11 mouse cellular contexts compared by ENCODE assay signal in genomic region chr11:104302628-104303027, GRCm38 (mm10).
A peak's percentile ranks its signal among the peaks of the same experiment; 100 is the strongest.
DNase-seq lines count a peak whose midpoint lies in the region; ATAC-seq and TF ChIP-seq lines count a peak whose summit lies in the region.
"Had no signal": no experiment of that assay in that cellular context is flagged by ENCODE, and none has a peak within 500 bp of the region (broad histone marks: within the 10 kb centered on the region; RNA-seq: fewer than 3 reads in every experiment).

No protein-coding gene starts in this region.

- TF ChIP-seq POLR2A in brain, embryonic 14.5 days (IDR thresholded peaks at IDR 0.05; ENCODE audit: borderline replicate concordance, extremely low read depth, insufficient read depth, insufficient read length, poor library complexity, severe bottlenecking) = no peak

- ATAC-seq in heart, embryonic 14.5 days (ENCODE audit: insufficient number of reproducible peaks, insufficient read depth, low FRiP score, low read depth) = no peak
- no peak for ATAC-seq in liver, embryonic 15.5 days (ENCODE audit: insufficient read depth)
- no peak for ATAC-seq in limb, embryonic 13.5 days (ENCODE audit: low FRiP score, low read depth)
- ATAC-seq in granulocyte monocyte progenitor cell, adult 5-6 weeks (replicated peaks; ENCODE audit: poor library complexity, severe bottlenecking) = no peak
- ATAC-seq: forebrain, embryonic 15.5 days had no signal

- H3K9me3 ChIP-seq in heart, embryonic 14.5 days (ENCODE audit: control insufficient read depth, low read length) = no peaks in the 10 kb centered on the region
- no peaks in the 10 kb centered on the region for H3K9me3 ChIP-seq in liver, embryonic 15.5 days (replicated peaks)
- H3K9me3 ChIP-seq in limb, embryonic 13.5 days = no peaks in the 10 kb centered on the region
- H3K9me3 ChIP-seq: forebrain, embryonic 15.5 days had no signal

- no peak for DNase-seq in heart, adult 11 months
- no peak for DNase-seq in liver
- peak; percentile 49 for DNase-seq in brain, embryonic 14.5 days (ENCODE audit: low read depth)
- DNase-seq in cerebellum, adult 9-10 months = no peak
- DNase-seq: cerebellum, postnatal 10 days; layer of hippocampus, adult 9-11 months had no signal

- no peak overlapping the region for H3K27ac ChIP-seq in heart, embryonic 14.5 days (replicated peaks in 1 of 2; ENCODE audit: control insufficient read depth in 1 of 2, insufficient read depth in 1 of 2, low read depth in 2 of 2, low read length in 2 of 2)
- H3K27ac ChIP-seq in liver, embryonic 15.5 days (replicated peaks) = no peak overlapping the region
- no peak overlapping the region for H3K27ac ChIP-seq in limb, embryonic 13.5 days
- H3K27ac ChIP-seq: forebrain, embryonic 15.5 days had no signal

- WGBS in heart, embryonic 14.5 days = 44% methylated on average over 12 of the region's 12 CpGs
- WGBS in liver, embryonic 15.5 days (ENCODE audit: insufficient replicate concordance) = 48% methylated on average over 12 of the region's 12 CpGs
- WGBS in limb, embryonic 13.5 days = 32% methylated on average over 12 of the region's 12 CpGs

- no peaks in the 10 kb centered on the region for H3K36me3 ChIP-seq in heart, embryonic 14.5 days (ENCODE audit: control insufficient read depth, insufficient read depth, low read length)
- no peaks in the 10 kb centered on the region for H3K36me3 ChIP-seq in liver, embryonic 15.5 days (replicated peaks)
- no peaks in the 10 kb centered on the region for H3K36me3 ChIP-seq in limb, embryonic 13.5 days

- H3K4me1 ChIP-seq in heart, embryonic 14.5 days (ENCODE audit: control insufficient read depth in 2 of 2, insufficient read depth in 2 of 2, low read length in 2 of 2) = peaks cover 3 to 5% of the 10 kb centered on the region in 2 experiments; a peak in 2 of 4 replicates
- peaks cover 10% of the 10 kb centered on the region for H3K4me1 ChIP-seq in liver, embryonic 15.5 days (replicated peaks)
- H3K4me1 ChIP-seq in limb, embryonic 13.5 days = peaks cover 16% of the 10 kb centered on the region
- H3K4me1 ChIP-seq: forebrain, embryonic 15.5 days had no signal

- H3K27me3 ChIP-seq in heart, embryonic 14.5 days (ENCODE audit: control insufficient read depth, insufficient read depth, low read length) = no peaks in the 10 kb centered on the region
- H3K27me3 ChIP-seq in liver, embryonic 15.5 days = no peaks in the 10 kb centered on the region
- no peaks in the 10 kb centered on the region for H3K27me3 ChIP-seq in limb, embryonic 13.5 days
- H3K27me3 ChIP-seq: forebrain, embryonic 15.5 days had no signal

- no peak overlapping the region for H3K4me3 ChIP-seq in heart, embryonic 14.5 days (ENCODE audit: control insufficient read depth in 1 of 2, insufficient read depth in 1 of 2, low read depth in 1 of 2, low read length in 2 of 2)
- H3K4me3 ChIP-seq in liver, embryonic 15.5 days (replicated peaks) = no peak overlapping the region
- H3K4me3 ChIP-seq in limb, embryonic 13.5 days = no peak overlapping the region
- H3K4me3 ChIP-seq: forebrain, embryonic 15.5 days had no signal

- TF ChIP-seq CTCF in brain, embryonic 14.5 days (IDR thresholded peaks at IDR 0.05; ENCODE audit: borderline replicate concordance, extremely low read depth, insufficient read depth, insufficient read length) = no peak

- H3K4me2 ChIP-seq in heart, embryonic 14.5 days (ENCODE audit: low read length) = peak overlapping the region; percentile 40
- peak overlapping the region; percentile 27; the same call in 1 of the 2 replicates for H3K4me2 ChIP-seq in liver, embryonic 15.5 days
- H3K4me2 ChIP-seq in limb, embryonic 13.5 days (replicated peaks) = peak overlapping the region; percentile 36
- H3K4me2 ChIP-seq: forebrain, embryonic 15.5 days had no signal

- no peak overlapping the region for H3K9ac ChIP-seq in heart, embryonic 14.5 days (ENCODE audit: low read length)
- H3K9ac ChIP-seq in liver, embryonic 15.5 days = no peak overlapping the region
- H3K9ac ChIP-seq in limb, embryonic 13.5 days = no peak overlapping the region
- H3K9ac ChIP-seq: forebrain, embryonic 15.5 days had no signal
